Mouse (Mus musculus) Muller cell, postnatal 12 days (primary cell): ENCODE measurements at regions not wholly inside any gene's neighbourhood (a gene's known extent, or its start where the extent isn't known, plus 50 kb on each side); places are given as distances from the start of the nearest gene placed in this dataset.

Experiments
- DNase-seq: peaks from one replicate; pipeline ENCODE4 v3.0.0-alpha.2; 2015; ENCODE audit errors: inconsistent ontology term

DNA sequence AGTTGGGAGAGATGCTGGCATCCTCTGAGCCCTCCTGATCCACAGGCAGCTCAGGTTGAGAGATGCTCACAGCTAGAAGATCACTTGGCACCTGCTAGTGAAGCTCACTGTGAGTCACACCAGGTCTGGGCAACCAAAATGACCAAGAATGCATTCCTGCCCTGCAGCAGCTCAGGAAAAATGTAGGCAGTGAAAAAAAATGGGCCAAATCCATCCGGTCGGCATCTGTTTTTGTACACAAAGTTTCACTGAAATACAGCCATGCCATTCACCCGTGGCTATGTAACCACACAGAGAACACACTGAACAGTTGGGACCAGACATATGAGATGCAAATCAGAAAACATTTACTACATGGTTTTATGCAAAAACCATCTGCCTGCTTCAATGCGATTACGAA lies 135.1 kb downstream of the Tomm20 start:
- peak; percentile 91 for DNase-seq

DNA sequence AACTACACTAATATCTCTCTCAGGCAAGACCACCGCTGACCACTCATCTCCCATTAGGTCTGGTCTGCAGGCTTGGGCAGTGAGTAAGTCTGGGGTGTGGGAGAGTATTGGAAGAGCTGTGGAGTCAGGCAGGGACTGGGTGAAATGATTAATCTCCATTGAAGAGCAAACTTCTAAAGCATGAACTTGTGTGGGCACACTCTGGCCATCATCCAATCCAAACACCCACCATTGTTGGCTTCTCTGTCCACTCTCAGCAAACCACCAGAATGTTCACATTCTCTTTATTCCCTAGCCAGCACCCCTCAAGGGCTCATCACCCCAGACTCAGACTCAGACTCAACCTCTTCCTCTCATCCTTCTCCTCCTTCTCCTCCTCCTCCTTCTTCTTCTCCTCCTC lies 136.3 kb downstream of the Tomm20 start:
- DNase-seq = peak; percentile 92

DNA sequence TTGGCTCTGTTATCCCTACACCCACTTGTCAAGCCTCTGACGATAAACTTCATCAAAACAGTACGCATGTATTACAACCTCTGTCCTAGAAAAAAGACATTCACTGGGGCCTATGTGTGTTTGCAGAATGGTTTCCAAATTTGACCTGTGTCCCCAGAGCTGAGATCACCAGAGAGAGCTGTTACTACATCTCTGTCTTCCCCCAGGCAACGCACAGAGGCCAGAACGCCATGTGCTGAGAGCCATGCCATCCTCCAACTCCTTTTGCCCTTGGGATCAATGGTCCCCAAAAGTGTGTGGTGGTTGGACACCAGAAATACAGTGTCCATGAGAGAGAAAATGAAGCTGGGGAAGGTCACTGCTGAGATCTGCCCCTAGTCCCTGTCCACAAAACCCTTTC lies 137.1 kb downstream of the Tomm20 start:
- no peak for DNase-seq

DNA sequence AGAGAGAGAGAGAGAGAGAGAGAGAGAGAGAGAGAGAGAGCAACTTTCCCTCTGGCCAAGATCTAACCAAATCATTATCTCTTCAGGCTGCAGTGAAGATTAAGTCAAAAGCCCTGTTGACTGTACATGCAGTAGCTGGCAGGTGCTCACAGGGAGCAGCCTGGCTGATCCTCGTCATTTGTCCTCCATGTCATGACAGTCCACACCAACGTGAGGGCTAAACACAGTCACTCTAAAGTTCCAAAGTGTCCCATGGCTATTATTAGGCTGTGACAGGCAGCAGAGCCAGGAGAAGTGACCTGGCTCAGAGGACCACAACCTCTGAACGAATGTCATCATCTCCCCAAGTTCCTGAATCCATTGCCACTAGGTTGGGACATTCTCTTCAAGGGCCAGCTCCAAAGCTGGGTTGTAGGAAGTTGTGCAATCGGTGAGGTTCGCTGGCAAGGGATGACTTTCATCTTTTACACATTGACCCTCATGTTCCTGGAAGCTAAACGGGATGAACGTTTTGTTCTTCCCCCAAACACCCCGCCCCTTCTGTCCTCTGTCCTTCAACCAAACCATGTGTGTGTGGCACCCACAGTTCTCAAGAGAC lies 138.4 kb downstream of the Tomm20 start:
- no peak for DNase-seq

DNA sequence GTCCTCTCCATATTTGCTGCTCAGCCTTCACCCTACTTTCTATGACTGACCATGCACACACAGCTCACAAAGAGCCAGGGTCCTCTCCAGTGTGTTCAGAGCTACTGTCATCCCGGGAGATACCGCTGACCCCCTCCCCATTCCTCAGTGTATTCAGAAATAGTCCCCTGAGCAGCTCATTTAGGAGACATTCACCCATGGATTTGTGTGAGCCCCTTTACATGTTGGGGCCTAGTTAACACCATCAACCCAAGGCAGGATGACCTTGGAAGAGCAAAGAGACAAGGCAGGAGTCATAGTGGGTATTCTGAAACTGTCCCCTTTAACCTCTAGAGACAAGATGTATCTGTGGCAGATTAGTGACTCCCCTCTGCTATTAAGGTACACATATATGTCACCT lies 139.1 kb downstream of the Tomm20 start:
- no peak for DNase-seq

DNA sequence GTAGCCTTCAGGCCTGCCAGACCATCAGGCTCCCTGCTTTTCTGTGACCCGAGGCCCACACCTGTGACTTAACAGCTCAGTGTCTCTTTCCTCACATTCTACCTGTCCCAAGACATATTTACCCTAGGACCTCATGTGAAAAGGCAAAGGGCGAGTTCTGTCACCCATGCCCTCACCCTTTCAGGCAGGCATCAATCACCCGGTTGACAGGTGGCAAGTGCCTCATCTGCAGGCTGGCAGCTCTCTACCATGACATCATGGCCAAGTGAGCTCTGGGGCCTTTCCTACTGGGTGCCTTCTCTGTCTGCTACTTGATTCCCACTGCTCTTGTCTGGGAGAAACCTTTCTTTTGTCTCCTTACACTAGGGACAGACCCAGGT lies 139.5 kb downstream of the Tomm20 start:
- DNase-seq = no peak

DNA sequence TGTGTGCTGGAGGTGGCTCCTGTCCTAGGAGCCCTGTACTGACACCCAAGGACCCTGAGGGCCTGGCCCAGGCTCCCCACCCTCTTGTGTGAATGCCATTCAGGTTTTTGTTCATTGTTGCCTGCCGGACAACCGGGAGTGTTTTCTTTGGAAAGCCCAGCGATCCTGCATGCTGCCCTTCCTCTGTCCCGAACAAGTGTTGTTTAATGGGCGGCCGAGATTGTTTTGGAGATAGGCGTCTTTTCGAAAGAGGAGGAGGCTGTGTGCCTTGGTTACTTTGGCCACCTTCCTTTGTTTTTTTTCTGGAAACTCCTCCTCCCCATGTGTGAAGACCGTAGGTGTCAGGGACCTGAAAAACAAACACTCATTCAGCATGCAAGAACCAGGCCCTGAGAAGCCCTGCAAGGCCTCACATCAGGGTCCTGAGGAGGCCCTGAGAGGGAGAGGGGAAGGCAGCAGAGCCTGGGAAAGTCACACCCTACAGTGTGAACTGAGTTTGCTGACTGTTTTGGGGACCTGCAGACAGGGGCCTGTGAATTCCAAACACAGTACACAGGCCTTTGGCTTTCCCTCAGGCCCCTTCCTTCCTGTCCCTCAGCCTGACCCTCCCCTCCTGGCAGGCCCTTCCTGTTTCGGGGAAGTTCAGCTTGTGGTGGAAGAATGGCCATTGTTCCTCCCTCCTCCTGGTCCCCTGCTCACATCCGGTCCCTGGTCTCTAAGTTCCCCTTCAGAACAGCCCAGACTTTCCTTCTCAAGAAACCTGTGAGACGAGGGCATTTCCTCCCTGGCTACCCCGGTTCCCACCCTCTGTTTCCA lies 140.1 kb downstream of the Tomm20 start:
- DNase-seq = no peak

DNA sequence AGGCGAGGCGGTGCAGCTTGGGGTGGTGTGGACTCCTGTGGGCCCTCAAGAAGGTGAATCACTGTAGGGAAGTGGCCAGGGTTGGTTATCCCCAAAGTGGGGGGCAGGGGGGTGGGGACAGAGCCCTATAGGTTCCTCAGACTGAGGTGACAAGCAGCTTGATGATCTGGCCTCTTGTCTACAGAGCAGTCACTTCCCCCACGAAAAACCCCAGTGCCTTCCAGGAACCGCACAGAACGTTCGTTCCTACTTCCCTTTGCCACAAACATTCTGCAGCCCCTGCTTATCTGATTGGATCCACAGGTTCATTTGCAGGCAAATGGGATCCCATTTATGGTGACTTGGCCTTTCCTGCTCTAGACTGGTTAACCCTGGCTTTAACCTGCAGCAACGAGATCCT lies 141.5 kb downstream of the Tomm20 start:
- no peak for DNase-seq

DNA sequence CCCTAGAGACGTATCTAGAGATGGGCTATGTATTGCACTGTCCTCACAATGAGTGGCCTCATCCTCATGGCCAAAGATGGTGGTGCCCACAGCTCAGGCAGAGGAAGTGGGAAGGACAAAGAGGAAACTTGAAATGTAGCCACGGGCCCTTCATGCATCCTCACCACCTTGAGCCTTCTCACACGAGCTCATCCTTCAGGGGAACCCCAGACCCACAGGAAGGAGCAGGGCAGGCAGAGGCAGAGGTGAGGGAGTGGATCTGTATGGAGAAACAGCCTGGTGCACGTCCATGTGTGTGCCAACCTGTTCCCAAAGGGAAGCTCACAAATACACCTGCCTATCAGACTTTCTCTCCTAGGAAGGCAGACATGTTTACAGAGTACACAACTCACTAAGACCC lies 143.0 kb downstream of the Tomm20 start:
- DNase-seq = no peak

DNA sequence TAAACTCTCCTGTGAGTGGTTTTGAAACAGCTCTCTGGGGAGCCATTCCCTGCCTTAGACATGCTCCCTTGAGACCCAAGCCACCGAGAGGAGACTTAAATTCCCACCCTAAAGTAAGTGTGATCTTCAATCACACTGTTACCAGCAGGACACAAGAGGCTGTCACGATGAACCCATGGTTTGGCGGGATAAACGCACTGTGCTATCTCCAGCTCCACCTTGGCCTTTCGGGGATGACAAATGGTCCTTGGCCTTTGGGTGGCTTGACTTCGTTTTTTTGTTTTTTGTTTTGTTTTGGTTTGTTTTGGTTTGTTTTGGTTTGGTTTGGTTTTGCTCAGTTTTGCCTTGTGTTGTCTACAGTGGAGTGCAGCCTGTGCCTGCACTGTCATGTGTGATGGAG lies 144.7 kb downstream of the Tomm20 start:
- DNase-seq = no peak

DNA sequence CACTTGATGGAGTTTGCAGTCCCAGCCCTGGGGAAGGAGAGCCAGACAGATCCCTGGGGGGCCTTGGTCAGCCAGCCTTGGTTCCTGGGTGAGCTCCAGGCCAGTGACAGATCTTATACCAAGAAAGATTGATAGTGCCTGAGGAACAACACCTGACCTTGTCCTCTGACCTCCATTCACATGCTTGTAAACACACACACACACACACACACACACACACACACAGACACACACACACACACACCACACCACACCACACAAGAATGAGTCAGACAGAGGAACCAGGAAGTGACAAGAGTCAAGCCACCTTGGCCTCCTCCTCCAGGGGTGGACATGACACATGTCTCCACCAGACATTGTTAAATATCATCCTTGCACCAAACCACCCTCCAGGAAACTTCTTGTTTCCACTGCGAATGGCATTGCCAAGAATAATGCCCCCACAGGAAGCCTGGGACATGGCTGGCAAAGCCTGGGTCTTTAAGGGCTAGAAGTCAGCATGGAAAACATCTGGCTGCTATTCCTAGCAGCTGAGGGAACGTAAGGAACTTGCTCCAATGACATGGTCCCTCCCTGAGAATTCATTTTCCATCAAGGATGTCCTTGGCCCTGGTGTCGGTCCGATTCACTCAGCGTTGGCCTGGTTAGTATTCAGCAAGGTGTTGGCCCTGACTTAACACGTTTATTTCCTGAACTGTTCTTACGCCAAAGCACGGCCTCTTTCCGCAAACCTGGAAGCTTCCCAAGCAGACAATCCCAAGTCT lies 147.9 kb downstream of the Tomm20 start:
- DNase-seq = no peak

DNA sequence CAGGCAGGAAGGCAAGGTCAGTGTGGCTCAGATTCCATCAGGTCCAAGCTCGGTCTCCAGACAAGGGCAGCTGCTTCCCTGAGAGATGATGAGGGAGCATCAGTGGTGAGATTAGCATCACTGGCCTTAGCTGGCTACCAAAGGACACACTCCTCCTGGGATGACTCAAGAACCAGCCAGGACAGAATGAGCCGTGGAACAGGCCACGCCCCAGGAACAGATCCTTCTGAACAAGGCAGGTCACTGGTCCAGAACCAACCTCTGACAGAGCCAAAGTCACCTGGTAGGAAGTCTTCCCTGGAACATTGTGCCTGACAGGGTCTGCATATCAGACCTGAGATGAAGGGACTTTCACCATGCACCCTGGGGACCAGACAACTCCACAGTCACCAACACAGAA lies 152.0 kb downstream of the Tomm20 start:
- no peak for DNase-seq

DNA sequence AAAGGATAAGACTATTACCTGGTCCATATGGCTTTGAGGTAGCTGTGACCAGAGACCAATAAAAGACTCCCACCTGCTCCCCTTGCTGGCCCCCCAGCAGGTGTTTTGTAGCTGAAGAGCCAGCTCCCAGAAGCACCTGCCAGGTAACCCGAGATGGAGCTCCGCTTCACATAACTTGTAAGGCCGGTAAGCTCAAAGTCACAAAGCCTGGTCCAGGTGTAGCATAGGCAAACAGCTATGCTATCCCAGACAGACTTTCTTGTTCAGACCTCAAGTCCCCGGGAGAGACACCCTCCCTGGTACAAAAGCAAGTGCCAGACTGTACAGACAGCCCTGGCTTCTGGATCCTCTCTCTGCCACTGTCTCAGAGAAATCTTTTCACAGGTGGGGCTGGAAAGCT lies 154.6 kb downstream of the Tomm20 start:
- DNase-seq = no peak

DNA sequence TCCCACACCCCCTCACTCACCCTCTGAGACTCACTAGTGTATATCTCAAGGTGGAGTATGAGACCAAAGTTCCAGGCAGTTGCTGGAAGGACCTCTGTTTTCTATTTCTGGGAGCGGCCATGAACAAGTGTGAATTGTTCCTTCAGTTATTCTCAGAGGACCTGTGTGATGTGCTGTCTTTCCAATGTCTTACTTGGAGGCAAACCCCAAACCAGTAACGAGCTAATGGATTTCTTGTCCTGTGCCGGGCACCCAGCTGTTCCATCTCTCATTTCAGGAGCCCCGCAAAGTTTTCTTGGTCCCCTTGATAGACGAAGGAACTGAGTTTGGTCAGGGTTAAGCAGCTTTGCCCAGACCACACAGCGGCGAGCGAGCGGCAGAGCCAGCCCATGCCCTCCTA lies 155.4 kb downstream of the Tomm20 start:
- DNase-seq = no peak

DNA sequence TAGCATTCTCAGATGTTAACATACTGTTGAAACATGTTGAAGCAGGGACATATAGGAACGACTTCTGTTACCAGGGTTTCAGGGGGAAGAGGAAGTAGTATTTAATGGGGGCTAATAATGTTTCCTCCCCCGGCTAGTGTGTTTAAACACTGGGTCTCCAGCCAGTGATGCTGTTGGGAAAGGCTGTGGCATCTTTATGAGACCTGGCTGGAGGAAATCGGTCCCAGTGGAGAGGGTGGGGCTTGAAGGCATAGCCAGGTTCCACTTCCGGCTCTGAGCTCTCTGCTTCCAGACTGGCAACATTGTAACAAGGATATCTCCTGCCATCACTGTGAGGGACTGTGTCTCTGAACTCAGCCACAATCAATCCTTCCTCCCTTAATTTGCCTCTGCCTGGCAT lies 156.6 kb downstream of the Tomm20 start:
- DNase-seq = no peak

DNA sequence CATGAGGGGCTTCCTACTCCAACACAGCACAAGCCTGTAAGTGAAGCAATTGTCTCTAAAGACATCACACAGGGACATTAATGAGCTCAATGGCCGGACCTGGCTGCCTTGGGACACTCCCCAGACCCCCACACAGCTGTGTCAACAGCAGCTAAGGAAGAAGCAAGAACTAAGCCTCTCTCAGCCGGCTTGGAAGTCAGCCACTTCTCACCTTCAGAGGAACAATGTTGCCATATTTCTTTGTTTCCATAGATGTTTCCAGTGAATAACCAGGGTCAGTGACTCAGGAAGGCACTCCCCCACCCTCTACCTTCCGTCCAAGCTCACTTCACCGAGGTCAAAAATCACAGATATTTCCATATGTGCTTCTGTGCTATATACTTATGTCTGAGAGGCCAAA lies 157.0 kb downstream of the Tomm20 start:
- no peak for DNase-seq

DNA sequence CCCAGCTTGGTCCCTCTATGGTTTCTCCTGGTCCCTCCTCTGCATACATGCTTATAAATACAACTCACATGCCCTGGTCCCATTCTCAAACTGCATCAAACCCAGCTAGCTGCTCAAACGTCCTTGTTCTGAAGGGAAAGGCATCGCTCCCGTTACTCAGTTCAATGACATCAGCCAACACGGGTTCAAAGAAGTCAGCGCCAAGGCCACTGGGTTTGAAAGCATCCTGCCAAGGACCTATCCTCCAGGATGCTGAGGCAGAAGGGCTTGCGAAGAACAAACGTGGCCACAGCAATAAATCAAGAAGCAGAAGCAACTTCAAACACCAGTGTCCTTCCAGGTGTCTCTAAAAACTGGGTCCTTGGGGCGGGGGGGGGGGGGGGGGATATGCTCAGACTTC lies 158.2 kb downstream of the Tomm20 start:
- DNase-seq = no peak

DNA sequence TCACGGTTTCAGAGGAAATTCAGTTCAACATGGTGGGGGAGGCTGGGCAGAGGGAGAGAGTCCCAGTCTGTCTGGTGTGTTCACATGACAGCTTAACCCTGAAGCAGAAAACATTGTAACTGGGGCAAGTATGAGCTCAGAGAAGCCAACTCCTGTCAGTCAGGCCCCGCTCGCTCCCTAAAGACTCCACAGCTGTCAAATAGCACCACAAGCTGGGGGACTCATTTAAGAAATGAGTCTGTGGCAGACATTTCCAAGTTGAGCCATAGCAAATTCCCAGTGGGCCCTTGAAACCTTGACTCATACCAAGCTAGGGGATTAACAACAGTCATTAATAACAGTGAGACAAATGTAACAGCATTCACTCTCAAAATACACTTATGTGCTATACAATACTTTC lies 160.4 kb downstream of the Tomm20 start:
- DNase-seq = no peak

DNA sequence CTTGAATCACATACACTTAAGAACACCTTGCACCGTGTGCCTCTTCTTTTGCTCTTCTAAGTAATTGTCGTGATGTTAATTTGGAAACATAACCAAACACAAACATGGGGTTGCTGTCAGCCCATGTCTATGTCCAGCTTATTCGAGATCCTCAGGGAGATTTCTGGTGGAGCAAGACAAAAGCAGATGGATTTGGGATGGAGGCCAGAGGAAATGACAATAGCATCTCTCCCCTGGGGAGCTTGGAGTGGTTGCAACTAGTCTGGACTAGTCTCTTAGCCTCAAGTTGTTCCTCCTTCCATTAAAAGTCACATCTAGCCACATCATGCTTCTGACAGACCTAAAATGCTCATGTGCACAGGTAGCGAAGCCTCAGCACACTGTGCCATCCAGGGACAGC lies 161.0 kb downstream of the Tomm20 start:
- DNase-seq = no peak

DNA sequence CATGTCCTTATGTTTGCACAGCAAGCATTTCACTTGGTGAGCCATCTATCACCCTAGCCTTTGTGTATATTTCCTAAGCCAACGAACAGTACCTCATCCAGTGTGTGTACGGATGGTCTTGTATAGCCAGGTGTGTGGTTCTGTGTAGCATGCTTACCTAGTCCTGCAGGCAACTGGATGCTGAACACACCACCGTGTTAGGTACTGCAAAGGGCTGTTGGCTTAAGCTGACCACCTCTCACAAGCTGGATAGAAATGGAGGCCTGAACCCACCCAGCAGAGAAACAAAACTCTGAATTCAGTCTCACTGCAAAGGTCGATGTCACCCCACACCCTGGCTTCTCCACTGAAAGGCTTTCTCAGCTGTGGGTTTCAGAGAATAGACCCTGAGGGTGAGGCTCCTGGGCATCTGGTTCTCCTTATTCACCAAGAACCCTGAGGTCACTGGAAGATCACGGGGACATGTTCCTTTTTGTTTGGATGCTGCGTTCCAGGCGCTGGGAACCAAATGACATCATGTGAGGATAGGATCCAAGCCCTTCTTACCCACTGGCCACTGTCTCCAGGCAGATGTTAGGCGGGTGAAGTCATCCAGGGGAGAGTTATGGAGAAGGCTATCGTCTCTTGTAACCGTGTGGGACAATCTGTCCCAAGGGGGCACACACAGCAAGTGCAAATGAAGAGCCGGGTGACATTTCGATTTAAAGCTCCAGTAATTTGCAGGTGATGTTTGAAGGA lies 161.8 kb downstream of the Tomm20 start:
- no peak for DNase-seq

DNA sequence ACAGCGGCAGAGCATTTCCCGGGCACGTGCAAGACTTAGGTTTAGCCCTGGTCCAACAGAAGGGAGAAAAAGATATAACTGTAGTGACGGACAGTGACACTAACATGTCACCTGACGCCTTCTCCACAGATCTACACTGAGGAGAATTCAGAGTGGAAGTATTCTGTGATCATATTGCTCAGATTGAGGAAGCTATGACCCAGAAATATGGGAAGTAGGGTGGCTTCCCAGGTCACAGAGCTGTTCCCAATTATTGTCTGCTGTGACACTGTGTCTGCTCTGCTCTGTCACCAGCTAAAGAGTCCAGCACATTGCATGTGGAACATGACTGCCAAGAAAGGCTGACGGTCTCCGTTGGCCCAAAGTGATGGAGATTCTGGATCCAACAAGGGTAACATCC lies 167.0 kb downstream of the Tomm20 start:
- no peak for DNase-seq

DNA sequence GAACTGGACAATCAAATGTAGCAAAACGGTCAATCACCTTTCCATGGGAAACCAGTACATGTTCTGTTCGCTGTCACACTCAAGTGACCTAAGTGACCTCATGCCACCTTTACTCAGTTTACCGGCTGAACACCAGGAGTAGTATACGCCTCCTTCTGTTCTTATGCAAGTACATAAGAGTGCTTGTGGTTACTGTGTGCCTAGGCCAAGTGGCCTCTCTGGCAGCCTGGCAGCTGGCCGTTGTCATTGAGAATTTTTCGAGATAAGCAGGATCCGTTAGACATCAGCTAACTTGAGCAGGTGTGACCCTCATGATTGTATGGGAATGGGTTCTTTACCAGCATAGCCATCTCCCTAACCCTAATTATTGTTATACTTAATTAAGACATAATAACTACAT lies 167.5 kb downstream of the Tomm20 start:
- no peak for DNase-seq
